Mouse (Mus musculus): ENCODE results near the gene Ggt6. TPM values are rescaled to one million over a fixed set of nuclear protein-coding genes. Genes with fewer than 3 reads are reported as not detected.

The Ggt6 gene
- polyA plus RNA-seq, 1 experiment, result 0.12 TPM

DNA sequence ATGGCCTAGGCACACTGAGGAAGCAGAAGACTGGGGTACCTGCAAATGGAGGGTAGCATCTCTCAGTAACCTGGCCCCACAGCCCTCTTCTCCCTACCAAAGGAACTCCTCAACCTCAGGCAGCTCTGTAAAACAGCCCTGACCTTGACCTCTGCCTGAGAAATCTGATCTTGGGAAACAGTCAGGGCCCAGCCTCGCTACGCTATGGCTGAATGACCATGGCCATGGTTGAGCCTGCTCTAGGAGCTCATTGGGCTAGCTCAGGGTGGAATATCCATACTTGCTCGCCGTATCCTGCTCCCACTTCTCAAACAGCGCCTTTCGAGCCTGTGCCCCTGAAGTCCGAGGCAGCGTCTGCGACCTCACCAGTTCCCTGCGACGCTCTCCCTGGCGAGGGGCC is 34.3 kb upstream of the Ggt6 start:
- TF ChIP-seq POLR2A (IDR thresholded peaks at IDR 0.05; ENCODE audit: borderline replicate concordance, extremely low read depth, insufficient read depth, insufficient read length, poor library complexity, severe bottlenecking), result no peak
- no peak for TF ChIP-seq CTCF (IDR thresholded peaks at IDR 0.05; ENCODE audit: borderline replicate concordance, extremely low read depth, insufficient read depth, insufficient read length)
- no peak for DNase-seq (ENCODE audit: low read depth)

DNA sequence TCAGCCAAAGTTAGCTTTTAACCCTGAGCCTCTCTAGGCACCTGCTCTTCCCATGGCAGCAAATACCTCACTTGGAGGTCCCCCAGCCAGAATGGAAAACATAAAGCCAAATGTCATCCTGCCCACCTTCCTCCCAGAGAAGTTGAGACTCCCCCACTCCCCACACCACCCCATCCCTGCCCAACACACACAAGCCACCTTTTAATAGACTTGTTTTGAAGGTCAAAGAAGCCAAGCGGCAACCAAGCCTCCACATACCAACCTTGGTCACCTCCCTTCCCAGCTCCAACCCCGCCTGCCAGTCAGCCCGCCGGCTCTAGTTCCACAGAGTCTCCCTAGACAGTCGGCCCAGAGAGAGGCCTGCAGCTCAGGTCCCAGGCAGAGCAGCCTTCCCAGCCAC is 33.3 kb upstream of the Ggt6 start:
- TF ChIP-seq CTCF (IDR thresholded peaks at IDR 0.05; ENCODE audit: borderline replicate concordance, extremely low read depth, insufficient read depth, insufficient read length) (no peak), POLR2A (IDR thresholded peaks at IDR 0.05; ENCODE audit: borderline replicate concordance, extremely low read depth, insufficient read depth, insufficient read length, poor library complexity, severe bottlenecking) (no peak)
- DNase-seq (ENCODE audit: low read depth), result no peak

DNA sequence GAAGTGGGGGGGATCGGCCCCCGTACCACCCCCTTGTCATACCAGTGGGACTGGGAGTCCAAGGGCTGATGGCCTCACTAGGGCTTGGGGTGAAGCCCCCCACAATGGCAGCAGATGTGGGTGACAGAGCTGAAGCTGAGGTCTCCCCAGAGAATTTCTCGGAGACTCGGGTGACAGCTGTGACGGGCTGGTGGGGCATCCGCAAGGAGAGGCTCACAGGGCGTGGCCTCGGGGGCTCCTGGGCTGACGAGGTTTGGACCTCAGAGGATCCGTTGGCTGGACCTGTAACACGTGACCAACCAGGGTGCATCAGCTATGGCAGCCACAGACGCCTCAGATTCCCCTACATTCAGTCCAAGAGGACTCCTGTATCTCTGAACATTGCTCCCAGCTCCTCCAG is 32.4 kb upstream of the Ggt6 start:
- no peak for DNase-seq (ENCODE audit: low read depth)
- TF ChIP-seq POLR2A (IDR thresholded peaks at IDR 0.05; ENCODE audit: borderline replicate concordance, extremely low read depth, insufficient read depth, insufficient read length, poor library complexity, severe bottlenecking) (no peak), CTCF (IDR thresholded peaks at IDR 0.05; ENCODE audit: borderline replicate concordance, extremely low read depth, insufficient read depth, insufficient read length) (no peak)

DNA sequence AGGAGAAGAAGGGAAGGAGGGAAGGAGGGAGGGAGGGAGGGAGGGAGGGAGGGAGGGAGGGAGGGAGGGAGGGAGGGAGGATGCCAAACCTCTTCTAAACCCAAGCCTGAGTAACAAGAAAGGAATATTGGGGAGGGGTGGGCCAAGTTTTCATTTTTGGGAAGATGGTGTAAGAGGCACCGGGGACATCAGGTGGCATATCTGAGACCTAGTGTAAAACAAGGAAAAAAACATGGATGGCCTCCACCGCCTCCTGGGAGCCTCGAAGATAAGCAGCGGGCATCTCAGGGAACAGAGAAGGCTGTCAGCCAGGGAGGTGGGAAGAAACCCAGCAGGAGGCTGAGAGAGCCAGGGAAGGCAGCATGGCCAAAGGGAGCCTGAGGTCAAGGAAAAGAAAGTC is 29.8 kb upstream of the Ggt6 start:
- no peak for DNase-seq (ENCODE audit: low read depth)
- TF ChIP-seq POLR2A (IDR thresholded peaks at IDR 0.05; ENCODE audit: borderline replicate concordance, extremely low read depth, insufficient read depth, insufficient read length, poor library complexity, severe bottlenecking), result no peak
- TF ChIP-seq CTCF (IDR thresholded peaks at IDR 0.05; ENCODE audit: borderline replicate concordance, extremely low read depth, insufficient read depth, insufficient read length), result no peak

DNA sequence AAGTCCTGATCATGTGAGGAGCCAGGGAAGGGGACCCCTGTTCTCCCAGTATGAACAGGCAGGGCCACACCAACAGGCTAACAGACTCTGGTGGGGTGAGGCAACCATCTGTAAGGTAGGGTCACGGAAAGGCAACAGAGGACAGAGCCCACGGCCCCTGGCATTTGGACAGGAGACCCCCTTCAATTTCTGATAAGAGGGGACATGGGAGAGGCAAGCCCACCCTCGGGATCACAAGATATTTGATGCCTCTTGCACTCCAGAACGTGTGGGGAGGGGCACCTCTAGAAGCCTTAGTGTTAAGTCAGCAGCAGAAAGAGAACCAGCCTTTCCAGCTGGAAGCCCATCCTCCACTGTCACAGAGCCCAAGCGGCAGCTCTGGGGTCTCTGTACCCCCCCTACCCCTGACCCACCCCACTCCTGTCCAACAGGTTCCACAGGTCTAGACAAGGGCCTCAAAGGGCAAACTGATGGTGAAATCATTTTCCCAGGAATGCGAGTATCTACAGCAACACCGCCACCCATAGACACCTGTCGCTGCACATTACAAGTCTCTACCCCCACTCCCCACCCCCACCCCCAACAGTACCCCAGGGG is 29.1 kb upstream of the Ggt6 start:
- no peak for DNase-seq (ENCODE audit: low read depth)
- TF ChIP-seq CTCF (IDR thresholded peaks at IDR 0.05; ENCODE audit: borderline replicate concordance, extremely low read depth, insufficient read depth, insufficient read length), result no peak
- no peak for TF ChIP-seq POLR2A (IDR thresholded peaks at IDR 0.05; ENCODE audit: borderline replicate concordance, extremely low read depth, insufficient read depth, insufficient read length, poor library complexity, severe bottlenecking)

DNA sequence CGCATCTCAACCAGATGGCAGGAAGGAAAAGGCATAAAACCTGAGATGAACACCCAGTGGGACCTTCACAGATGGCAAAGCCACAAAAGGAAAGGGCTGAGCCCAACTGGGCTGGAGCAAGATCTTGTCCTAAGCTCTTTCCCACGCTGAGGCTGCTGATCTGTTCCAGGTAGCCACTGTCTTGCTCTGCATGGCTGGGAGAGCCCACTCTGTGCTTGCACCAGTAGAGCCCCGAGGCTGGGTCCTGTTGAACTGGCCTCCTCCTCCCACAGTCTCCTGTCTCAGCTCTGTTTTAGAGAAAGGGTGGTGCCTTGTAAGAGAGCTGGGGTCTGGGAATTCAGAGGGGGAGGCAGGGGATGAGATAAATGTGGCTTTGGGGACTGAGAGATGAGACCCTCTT is 28.2 kb upstream of the Ggt6 start:
- TF ChIP-seq CTCF (IDR thresholded peaks at IDR 0.05; ENCODE audit: borderline replicate concordance, extremely low read depth, insufficient read depth, insufficient read length), result no peak
- TF ChIP-seq POLR2A (IDR thresholded peaks at IDR 0.05; ENCODE audit: borderline replicate concordance, extremely low read depth, insufficient read depth, insufficient read length, poor library complexity, severe bottlenecking), result no peak
- no peak for DNase-seq (ENCODE audit: low read depth)

DNA sequence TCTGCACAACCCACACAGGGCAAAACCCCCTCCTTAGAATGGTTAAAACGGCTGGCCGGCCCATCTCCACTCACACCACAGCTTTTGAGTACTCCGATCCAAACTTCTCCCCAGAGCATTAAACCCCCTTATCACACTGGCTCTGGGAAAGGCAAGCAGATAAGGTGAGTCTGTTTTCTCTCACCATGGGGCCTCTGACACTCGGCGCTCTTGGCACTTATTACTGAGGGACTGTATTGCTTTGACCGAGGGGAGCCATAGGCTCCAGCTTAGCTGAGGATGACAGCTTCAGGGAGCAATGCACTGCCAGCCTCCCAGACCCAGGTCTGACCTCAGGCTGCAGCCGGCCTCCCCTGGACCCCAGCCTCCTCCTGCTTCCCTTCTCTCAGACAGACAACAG is 27.8 kb upstream of the Ggt6 start:
- DNase-seq (ENCODE audit: low read depth), result no peak
- no peak for TF ChIP-seq POLR2A (IDR thresholded peaks at IDR 0.05; ENCODE audit: borderline replicate concordance, extremely low read depth, insufficient read depth, insufficient read length, poor library complexity, severe bottlenecking)
- TF ChIP-seq CTCF (IDR thresholded peaks at IDR 0.05; ENCODE audit: borderline replicate concordance, extremely low read depth, insufficient read depth, insufficient read length), result no peak

GRCm38 (mm10) chr11:72408451-72409170 is 26.7 kb upstream of the Ggt6 start:
- DNase-seq (ENCODE audit: low read depth), result no peak
- TF ChIP-seq CTCF (IDR thresholded peaks at IDR 0.05; ENCODE audit: borderline replicate concordance, extremely low read depth, insufficient read depth, insufficient read length) (no peak), POLR2A (IDR thresholded peaks at IDR 0.05; ENCODE audit: borderline replicate concordance, extremely low read depth, insufficient read depth, insufficient read length, poor library complexity, severe bottlenecking) (no peak)

GRCm38 (mm10) chr11:72409649-72410385 is 25.5 kb upstream of the Ggt6 start:
- no peak for DNase-seq (ENCODE audit: low read depth)
- no peak for TF ChIP-seq CTCF (IDR thresholded peaks at IDR 0.05; ENCODE audit: borderline replicate concordance, extremely low read depth, insufficient read depth, insufficient read length)

- no peak for DNase-seq (ENCODE audit: low read depth)
- TF ChIP-seq CTCF (IDR thresholded peaks at IDR 0.05; ENCODE audit: borderline replicate concordance, extremely low read depth, insufficient read depth, insufficient read length), result peak; percentile 45; the same call in 1 of the 2 replicates
- TF ChIP-seq POLR2A (IDR thresholded peaks at IDR 0.05; ENCODE audit: borderline replicate concordance, extremely low read depth, insufficient read depth, insufficient read length, poor library complexity, severe bottlenecking), result no peak
These were observed 24.7 kb upstream of the Ggt6 start for GRCm38 (mm10) chr11:72410521-72411092.

GRCm38 (mm10) chr11:72411093-72411921 is 24.0 kb upstream of the Ggt6 start, which contains the start of gene Smtnl2:
Smtnl2 (minus strand) TSS chr11:72411713.
- peak; percentile 81 for DNase-seq (ENCODE audit: low read depth)
- TF ChIP-seq CTCF (IDR thresholded peaks at IDR 0.05; ENCODE audit: borderline replicate concordance, extremely low read depth, insufficient read depth, insufficient read length) (no peak), POLR2A (IDR thresholded peaks at IDR 0.05; ENCODE audit: borderline replicate concordance, extremely low read depth, insufficient read depth, insufficient read length, poor library complexity, severe bottlenecking) (no peak)
